Mouse (Mus musculus) cortical plate, adult 2 months (tissue): Measurements from ENCODE around the gene Ror1. TPM values are rescaled to one million over a fixed set of nuclear protein-coding genes. Genes with fewer than 3 reads are reported as not detected.

Experiments
- H3K27ac ChIP-seq: fragments of 200-500 bp; 2 replicates; pipeline ENCODE4 v1.5.1; 2012; ENCODE audit warnings: low read length, control low read depth, inconsistent platforms; ENCODE audit not compliant: insufficient read depth
- H3K4me1 ChIP-seq: fragments of 200-500 bp; 2 replicates; pipeline ENCODE4 v1.6.1; 2011; ENCODE audit warnings: low read length; ENCODE audit not compliant: control insufficient read depth, insufficient read depth
- H3K4me3 ChIP-seq: fragments of 200-500 bp; 2 replicates; pipeline ENCODE4 v1.5.1; 2011; ENCODE audit warnings: mild to moderate bottlenecking, low read length, control low read depth; ENCODE audit not compliant: insufficient read depth
- CTCF ChIP-seq: fragments of 200-500 bp; IDR thresholded peaks from 2 replicates; pipeline ENCODE4 v1.5.1; 2011; ENCODE audit warnings: mild to moderate bottlenecking, control low read depth, low read length; ENCODE audit not compliant: insufficient read depth; ENCODE audit errors: extremely low read depth
- POLR2A ChIP-seq: fragments of 200-500 bp; IDR thresholded peaks from 2 replicates; pipeline ENCODE4 v1.6.1; 2011; ENCODE audit warnings: mild to moderate bottlenecking, low read length, control low read depth; ENCODE audit not compliant: insufficient read depth; ENCODE audit errors: extremely low read depth
- polyA plus RNA-seq: library from polyadenylated mRNA; depleted of rRNA; stranded (reverse); fragments of >200 nt; gene quantifications from 2 replicates; pipeline ENCODE4 v1.2.3, GENCODE M21; 2012; rRNA removed

Gene Ror1
- polyA plus RNA-seq, 1 experiment, result 0.42 TPM

GRCm38 (mm10) chr4:100411841-100412539, 316.4 kb downstream of the Ror1 start:
- H3K4me3 ChIP-seq, result no peak overlapping the region
- H3K27ac ChIP-seq, result no peak overlapping the region
- TF ChIP-seq CTCF, result no peak
- no peak for TF ChIP-seq POLR2A
- no peaks in the 10 kb centered on the region for H3K4me1 ChIP-seq

DNA sequence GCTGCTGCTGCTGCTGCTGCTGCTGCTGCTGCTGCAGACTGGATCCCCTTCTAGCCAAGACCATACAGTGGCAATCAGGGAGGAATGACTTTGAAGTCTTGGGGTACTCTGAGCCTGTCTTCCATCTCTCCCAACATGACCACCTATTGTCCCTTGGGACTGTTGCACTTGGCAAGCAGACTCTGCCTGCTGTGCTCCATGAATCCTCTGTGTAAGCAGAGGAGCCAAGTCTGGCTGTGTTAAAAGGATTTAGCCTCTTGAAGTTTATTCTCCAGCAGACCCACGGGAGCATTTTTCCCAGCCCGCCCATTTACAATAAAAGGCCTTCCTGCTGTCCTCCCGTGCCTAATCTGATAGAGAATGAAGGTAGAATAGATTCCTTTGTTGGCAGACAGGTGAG, 327.2 kb downstream of the Ror1 start:
- TF ChIP-seq CTCF (no peak), POLR2A (no peak)

DNA sequence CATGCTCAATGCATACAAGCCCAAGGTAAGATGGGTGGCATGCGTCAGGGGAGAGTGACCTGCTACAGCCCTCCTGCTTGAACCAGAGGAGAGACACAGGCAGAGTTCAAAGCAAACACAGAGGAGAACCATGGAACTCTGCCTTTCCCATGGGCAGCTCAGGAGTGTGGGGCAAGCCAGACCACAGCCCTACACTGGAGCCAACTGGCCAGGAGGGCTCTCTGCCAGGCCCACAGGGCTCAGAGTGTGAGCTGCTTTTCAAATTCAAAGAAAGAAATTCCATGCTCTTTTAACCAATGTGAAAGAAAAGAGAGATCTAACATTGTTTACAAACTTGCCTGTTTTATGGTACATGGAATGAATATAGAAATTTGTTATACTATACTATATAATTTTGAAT, 330.5 kb downstream of the Ror1 start:
- Histone ChIP-seq H3K4me1 (no peaks in the 10 kb centered on the region), H3K4me3 (no peak overlapping the region)
- no peak for TF ChIP-seq CTCF
- no peak for TF ChIP-seq POLR2A

More for the DNA sequence above, 327.2 kb downstream of the Ror1 start:
- no peak overlapping the region for H3K4me3 ChIP-seq
- no peaks in the 10 kb centered on the region for H3K4me1 ChIP-seq
- H3K27ac ChIP-seq, result no peak overlapping the region

DNA sequence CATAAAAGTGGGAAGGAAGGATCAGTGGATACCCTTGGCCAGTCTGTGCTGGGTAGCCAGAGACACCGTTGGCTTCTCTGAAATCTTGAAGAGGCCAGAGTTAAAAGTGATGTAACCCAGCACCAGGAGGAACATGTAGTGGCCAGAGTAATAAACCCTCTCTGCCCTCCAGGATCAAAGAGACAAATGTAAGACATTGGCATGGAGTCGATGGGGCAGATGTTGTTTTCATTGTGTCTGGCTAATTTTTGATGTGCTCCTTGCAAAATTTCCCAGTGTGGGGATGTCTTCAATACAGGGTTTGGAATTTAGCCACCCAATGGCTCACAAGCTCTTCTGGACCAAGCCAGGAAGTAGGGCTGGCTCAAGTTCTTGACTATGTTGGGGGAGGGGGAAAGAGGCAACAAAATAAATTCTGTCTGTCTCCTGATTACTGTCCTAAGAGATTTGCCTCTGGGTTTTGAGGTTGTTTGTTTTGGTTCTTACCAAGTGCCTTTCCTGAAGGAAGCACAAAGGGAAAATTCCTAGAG, 333.8 kb downstream of the Ror1 start:
- no peaks in the 10 kb centered on the region for H3K4me1 ChIP-seq
- no peak for TF ChIP-seq POLR2A
- TF ChIP-seq CTCF, result no peak
- H3K4me3 ChIP-seq, result no peak overlapping the region
- no peak overlapping the region for H3K27ac ChIP-seq

More for the DNA sequence above, 330.5 kb downstream of the Ror1 start:
- H3K27ac ChIP-seq, result no peak overlapping the region

- Histone ChIP-seq H3K4me3 (no peak overlapping the region), H3K4me1 (no peaks in the 10 kb centered on the region), H3K27ac (no peak overlapping the region)
- no peak for TF ChIP-seq POLR2A
- TF ChIP-seq CTCF, result no peak
Observed at GRCm38 (mm10) chr4:100435281-100436168, 339.9 kb downstream of the Ror1 start.

DNA sequence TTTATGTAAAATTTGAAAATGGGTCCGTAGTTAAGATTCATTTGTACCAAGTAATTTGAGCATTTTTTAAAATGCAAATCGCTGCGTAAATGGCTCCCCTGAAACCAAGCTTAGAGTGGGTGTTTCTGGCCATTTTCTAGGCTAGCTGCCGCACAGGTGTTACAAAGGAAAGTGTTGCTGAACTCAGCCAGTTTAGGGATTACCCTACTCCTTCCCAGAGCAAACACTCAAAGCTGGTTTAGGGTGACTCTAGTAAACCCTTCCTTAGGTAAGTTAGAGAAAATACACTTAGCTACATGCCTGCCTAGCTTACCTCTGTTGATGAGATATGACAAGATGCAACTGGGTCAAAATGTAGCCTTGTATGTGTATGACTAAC, 340.6 kb downstream of the Ror1 start:
- TF ChIP-seq CTCF (no peak), POLR2A (no peak)
- H3K27ac ChIP-seq, result no peak overlapping the region

GRCm38 (mm10) chr4:100446897-100447296, 351.3 kb downstream of the Ror1 start:
- Histone ChIP-seq H3K4me1 (no peaks in the 10 kb centered on the region), H3K4me3 (no peak overlapping the region), H3K27ac (no peak overlapping the region)
- TF ChIP-seq CTCF (no peak), POLR2A (no peak)

More for the DNA sequence above, 340.6 kb downstream of the Ror1 start:
- no peaks in the 10 kb centered on the region for H3K4me1 ChIP-seq
- no peak overlapping the region for H3K4me3 ChIP-seq

DNA sequence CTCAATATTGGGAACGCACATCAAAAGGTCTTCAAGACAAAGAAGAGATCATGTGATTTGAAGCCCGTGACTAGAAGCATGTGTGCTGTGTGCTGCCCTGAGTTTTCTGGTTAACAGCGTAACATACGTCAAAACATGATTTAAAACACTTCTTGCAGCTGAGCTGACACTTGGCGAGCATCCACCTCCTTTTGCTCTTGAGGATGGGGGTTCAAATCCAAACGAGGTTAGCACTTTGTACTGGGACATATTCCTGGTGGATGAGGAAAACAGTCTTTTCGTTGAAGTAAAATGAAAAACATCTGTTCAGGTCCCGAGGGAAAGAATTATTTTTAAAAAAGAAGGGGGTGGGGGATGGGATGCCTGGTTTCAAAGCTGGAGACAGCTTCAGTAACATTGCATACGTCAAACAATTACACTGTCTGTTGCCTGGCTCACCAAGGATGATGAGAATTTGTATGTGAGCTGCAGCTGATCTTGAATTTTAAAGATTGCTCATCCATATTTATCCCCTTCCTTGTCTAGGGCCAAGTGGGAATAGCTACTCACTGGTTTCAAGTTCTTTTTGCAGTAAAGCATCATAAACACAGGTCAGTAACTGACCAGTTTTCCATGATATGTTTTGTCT, 367.0 kb downstream of the Ror1 start:
- no peak overlapping the region for H3K27ac ChIP-seq
- H3K4me1 ChIP-seq, result no peaks in the 10 kb centered on the region
- TF ChIP-seq CTCF, result no peak
- H3K4me3 ChIP-seq, result no peak overlapping the region

DNA sequence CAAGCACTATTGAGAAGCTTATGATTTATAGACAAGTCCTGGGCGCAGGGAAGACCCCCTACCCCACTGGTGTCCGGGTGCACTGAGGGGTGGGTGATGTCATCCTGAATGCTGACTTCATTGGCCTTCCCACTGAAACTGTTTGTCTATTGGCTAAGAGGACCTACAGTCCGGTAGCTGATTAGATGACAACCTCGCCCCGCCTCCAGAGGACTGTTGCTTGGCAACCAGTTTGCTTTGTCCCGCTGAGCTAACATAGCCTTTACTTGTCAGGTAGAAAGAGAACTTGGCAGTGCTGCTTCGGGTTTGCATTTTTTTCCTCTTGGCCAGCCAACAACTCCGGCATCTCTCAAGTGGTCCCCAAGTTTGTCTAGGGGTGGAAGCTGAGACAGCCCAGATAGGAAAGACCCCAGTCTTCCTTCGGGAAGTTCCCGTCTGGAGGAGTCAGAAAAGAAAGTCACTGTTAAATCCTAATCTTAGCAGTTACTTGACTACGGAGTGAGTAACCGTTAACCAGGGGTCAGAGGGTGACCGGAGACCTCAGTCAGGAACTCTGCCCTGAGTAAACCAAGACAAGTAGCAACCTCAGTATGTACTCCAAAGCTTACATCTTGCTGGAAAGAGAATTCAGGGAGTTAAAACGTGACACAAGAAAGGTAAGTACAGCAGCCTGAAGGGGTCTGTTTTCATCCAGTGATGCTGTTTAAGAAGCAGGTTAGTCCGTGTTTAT, 383.2 kb downstream of the Ror1 start, which contains the start of gene Ube2u:
Ube2u (plus strand) TSS at position 258 of the 730 bp plus-strand sequence.
- H3K27ac ChIP-seq, result no peak within 1 kb of the TSS
- no peaks in the 10 kb centered on the region for H3K4me1 ChIP-seq
- no peak within 1 kb of the TSS for H3K4me3 ChIP-seq
- TF ChIP-seq CTCF, result no peak
- TF ChIP-seq POLR2A, result no peak

DNA sequence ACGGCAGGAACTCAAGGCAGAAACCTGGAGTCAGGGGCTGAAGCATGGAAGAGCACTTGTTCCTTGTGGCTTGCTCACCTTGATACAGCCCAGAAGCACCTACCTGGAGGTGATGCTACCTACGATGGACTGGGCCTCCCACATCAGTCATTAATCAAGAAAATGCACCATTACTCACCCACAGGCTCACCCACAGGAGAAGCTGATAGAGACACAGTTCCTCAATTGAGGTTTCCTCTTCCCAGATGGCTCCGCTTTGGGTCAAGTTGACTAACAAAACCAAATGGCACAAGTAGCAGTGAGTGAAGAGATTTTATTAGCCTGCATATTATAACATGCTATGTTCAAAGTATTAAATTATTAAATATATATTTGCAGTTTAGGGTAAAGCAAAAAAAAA, 392.9 kb downstream of the Ror1 start:
- Histone ChIP-seq H3K4me1 (no peaks in the 10 kb centered on the region), H3K4me3 (no peak overlapping the region), H3K27ac (no peak overlapping the region)
- TF ChIP-seq POLR2A (no peak), CTCF (no peak)

Other genes with a start within 250 kb of the Ror1 start
- gene Pgm1, start 166.4 kb upstream of the Ror1 start, polyA plus RNA-seq, result 60.8 and 61.0 TPM in 2 replicates
- gene Itgb3bp, start 166.0 kb upstream of the Ror1 start, polyA plus RNA-seq, result 3.5 and 4.8 TPM in 2 replicates